Mouse (Mus musculus) brown adipose tissue, adult 24 weeks (tissue): ENCODE measurements around the gene Clic1. TPM values are rescaled to one million over a fixed set of nuclear protein-coding genes. Genes with fewer than 3 reads are reported as not detected.

Source experiments
- H3K27ac ChIP-seq: fragments of 200-500 bp; replicated peaks from 2 replicates; pipeline ENCODE4 v1.5.1; 2012; ENCODE audit warnings: low read depth, mild to moderate bottlenecking, low read length
- H3K4me1 ChIP-seq: fragments of 200-500 bp; 2 replicates; pipeline ENCODE4 v1.6.1; 2012; ENCODE audit warnings: low read length, mixed read lengths; ENCODE audit not compliant: control insufficient read depth, insufficient read depth, insufficient read length
- H3K4me3 ChIP-seq: fragments of 200-500 bp; 2 replicates; pipeline ENCODE4 v1.5.1; 2012; ENCODE audit warnings: low read depth, mild to moderate bottlenecking, low read length, moderate library complexity; ENCODE audit not compliant: insufficient read depth
- polyA plus RNA-seq: library from polyadenylated mRNA; stranded (reverse); fragments of >200 nt; gene quantifications from 2 replicates; pipeline ENCODE4 v1.2.4, GENCODE M21; 2012; ENCODE audit not compliant: missing spikeins, insufficient read depth, insufficient read length

Clic1 gene
- polyA plus RNA-seq, 1 experiment, result 13.6 TPM

- Histone ChIP-seq H3K4me1 (no peaks in the 10 kb centered on the region), H3K27ac (no peak overlapping the region), H3K4me3 (no peak overlapping the region)
These were observed 51.4 kb downstream of the Clic1 start for GRCm38 (mm10) chr17:35101161-35101560.

DNA sequence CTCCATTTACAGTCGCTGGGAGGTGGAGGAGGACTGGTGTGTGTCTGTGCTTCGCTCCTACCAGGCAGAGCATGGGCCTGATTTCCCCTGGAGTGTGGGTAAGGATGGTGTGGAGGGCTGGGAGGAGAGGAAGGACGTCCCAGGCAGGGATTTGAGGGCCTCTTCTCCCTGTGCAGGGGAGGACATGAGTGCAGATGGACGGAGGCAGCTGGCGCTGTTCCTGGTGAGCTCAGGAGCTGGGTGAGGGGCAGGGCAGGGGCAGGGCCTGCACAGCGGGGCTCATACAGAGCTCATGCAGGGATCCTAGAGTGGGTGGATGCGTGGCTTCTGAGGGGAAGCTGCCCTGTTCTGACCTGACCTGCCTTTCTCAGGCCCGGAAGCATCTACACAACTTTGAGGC, 52.5 kb downstream of the Clic1 start:
- Histone ChIP-seq H3K4me3 (no peak overlapping the region), H3K27ac (no peak overlapping the region), H3K4me1 (no peaks in the 10 kb centered on the region)

DNA sequence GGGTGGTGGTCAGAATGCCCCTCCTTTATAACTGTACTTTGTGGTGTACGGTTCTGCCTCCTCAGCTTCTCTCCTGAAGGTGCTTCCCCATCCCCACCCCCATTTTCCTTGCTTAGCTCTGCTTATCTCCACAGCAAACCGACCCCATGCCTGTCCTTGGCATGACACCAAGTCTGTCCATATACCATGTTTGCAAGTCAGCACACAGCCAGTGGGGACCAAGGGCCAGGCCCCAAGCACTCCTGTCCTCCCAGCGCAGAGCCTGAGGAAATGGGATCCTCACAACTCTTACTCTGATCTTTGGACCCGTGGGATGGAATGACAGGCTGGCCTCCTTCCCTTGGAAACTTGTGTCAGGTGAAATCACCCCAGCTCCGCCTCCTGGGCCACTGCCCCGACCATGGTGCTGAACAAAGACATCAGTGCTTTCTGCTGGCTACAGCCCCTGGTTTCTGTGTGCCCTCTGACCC, 53.5 kb downstream of the Clic1 start:
- H3K4me3 ChIP-seq, result no peak overlapping the region
- H3K4me1 ChIP-seq, result no peaks in the 10 kb centered on the region
- H3K27ac ChIP-seq, result no peak overlapping the region

DNA sequence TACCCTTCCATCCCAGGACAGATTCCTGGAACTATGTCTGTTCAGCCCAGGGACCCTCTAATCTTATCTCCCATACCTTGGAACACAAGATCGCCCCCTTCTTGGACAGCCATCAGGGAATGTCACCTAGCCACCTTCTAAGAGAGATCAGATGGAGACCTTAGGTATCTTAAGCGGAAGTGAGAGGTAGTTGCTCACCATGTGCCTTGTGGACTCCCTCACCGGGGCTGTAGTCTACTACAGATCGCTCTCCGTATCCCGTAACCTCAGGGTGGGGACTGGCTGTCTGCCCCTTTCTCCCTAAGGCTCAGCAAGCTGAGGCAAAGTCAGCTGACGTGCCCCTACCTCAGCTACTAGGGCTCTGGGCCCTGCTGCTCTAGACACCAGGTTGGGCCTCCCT, 54.3 kb downstream of the Clic1 start:
- H3K4me3 ChIP-seq, result no peak overlapping the region
- H3K27ac ChIP-seq, result no peak overlapping the region
- no peaks in the 10 kb centered on the region for H3K4me1 ChIP-seq

- Histone ChIP-seq H3K4me3 (no peak overlapping the region), H3K27ac (no peak overlapping the region), H3K4me1 (no peaks in the 10 kb centered on the region)
These were observed 55.0 kb downstream of the Clic1 start for GRCm38 (mm10) chr17:35104754-35105153.

DNA sequence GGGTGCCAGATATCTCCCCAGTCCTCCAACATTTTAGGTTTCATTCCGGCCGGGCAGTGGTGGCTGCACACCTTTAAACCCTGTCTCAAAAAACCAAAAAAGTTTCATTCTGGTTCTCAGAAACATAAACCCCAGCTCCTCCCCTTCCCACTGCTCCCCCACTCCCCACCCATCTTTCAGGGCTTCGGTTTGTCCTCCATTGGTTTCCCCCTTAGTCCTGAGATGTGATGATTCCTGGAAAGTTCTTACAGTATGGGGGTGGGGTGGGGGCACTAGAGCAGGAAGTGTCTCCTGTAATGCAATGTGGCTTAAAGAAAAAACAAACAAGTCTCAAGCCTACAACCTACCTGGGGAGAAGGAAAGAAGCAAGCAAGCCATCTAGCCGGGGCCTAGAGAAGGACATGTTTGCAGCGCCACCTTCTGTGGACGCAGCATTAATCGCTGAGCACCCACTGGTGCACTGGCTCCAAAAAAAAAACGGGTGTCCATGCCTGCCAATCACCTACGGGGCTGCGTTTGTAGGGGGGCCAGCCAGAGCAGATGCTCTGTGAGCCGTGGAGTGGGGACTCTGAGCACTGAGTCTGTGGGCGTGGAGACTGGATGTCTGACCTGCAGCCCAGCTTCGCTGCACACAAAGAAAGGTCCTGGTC, 56.1 kb downstream of the Clic1 start:
- Histone ChIP-seq H3K27ac (no peak overlapping the region), H3K4me1 (no peaks in the 10 kb centered on the region), H3K4me3 (no peak overlapping the region)

GRCm38 (mm10) chr17:35106522-35106921, 56.8 kb downstream of the Clic1 start:
- no peak overlapping the region for H3K4me3 ChIP-seq
- H3K27ac ChIP-seq, result no peak overlapping the region
- no peaks in the 10 kb centered on the region for H3K4me1 ChIP-seq

DNA sequence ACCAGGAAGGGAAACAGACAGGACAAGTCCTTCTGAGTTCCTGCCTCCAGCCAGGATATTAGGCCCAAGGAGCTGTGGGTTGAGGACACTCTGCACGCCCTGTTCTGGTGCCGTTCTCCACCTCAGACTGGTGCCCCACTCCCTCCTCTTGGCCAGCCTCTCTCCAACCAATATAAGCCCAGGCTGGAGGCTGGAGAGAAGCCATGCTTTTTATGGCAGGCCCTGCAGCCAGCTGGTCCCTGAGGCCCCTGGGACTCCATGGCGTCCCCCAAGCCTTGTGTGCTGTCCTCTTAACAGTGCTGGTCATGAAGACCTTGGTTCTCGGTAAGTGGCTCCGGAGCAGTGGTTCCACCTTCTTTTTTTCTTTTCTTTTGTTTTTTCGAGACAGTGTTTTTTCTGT, 58.3 kb downstream of the Clic1 start, which contains the start of gene Ly6g5c:
Ly6g5c (plus strand) TSS at position 183 of the 400 bp plus-strand sequence.
- no peak within 1 kb of the TSS for H3K27ac ChIP-seq
- H3K4me1 ChIP-seq, result no peaks in the 10 kb centered on the region
- no peak within 1 kb of the TSS for H3K4me3 ChIP-seq

Other genes with a start within 250 kb of the Clic1 start
- not detected in 2 replicates for gene Cyp21a1, start 245.4 kb upstream of the Clic1 start, polyA plus RNA-seq
- gene Stk19, start 213.0 kb upstream of the Clic1 start, polyA plus RNA-seq, result 18.5 and 20.3 TPM in 2 replicates
- gene Dxo, start 212.9 kb upstream of the Clic1 start, polyA plus RNA-seq, result 15.3 and 17.2 TPM in 2 replicates
- 15.1 and 24.6 TPM in 2 replicates for gene Skiv2l, start 199.8 kb upstream of the Clic1 start, polyA plus RNA-seq
- 25.0 and 41.5 TPM in 2 replicates for gene Nelfe, start 199.6 kb upstream of the Clic1 start, polyA plus RNA-seq
- 29.3 and 35.1 TPM in 2 replicates for gene Cfb, start 187.4 kb upstream of the Clic1 start, polyA plus RNA-seq
- 3.0 and 3.3 TPM in 2 replicates for gene Zbtb12, start 170.5 kb upstream of the Clic1 start, polyA plus RNA-seq
- not detected in 2 replicates for gene Gm20547, start 167.9 kb upstream of the Clic1 start, polyA plus RNA-seq
- 6.0 and 12.4 TPM in 2 replicates for gene C2, start 151.7 kb upstream of the Clic1 start, polyA plus RNA-seq
- gene Ehmt2, start 151.5 kb upstream of the Clic1 start, polyA plus RNA-seq, result 27.4 and 30.6 TPM in 2 replicates
- gene Slc44a4, start 135.5 kb upstream of the Clic1 start, polyA plus RNA-seq, result not detected in 2 replicates
- gene Neu1, start 118.7 kb upstream of the Clic1 start, polyA plus RNA-seq, result 9.1 and 10.2 TPM in 2 replicates
- gene Hspa1b, start 90.7 kb upstream of the Clic1 start, polyA plus RNA-seq, result 5.2 and 26.8 TPM in 2 replicates
- gene Gm20481, start 80.1 kb upstream of the Clic1 start, polyA plus RNA-seq, result not detected in 2 replicates
- 6.3 and 18.9 TPM in 2 replicates for gene Hspa1a, start 77.8 kb upstream of the Clic1 start, polyA plus RNA-seq
- gene Hspa1l, start 77.3 kb upstream of the Clic1 start, polyA plus RNA-seq, result 0.48 and 0.71 TPM in 2 replicates
- gene Lsm2, start 68.1 kb upstream of the Clic1 start, polyA plus RNA-seq, result 22.4 and 29.8 TPM in 2 replicates
- gene Vars, start 49.0 kb upstream of the Clic1 start, polyA plus RNA-seq, result 12.7 and 14.2 TPM in 2 replicates
- not detected in 2 replicates for gene Vwa7, start 33.4 kb upstream of the Clic1 start, polyA plus RNA-seq
- not detected in 2 replicates for gene Sapcd1, start 21.9 kb upstream of the Clic1 start, polyA plus RNA-seq
- gene Msh5, start 3.2 kb upstream of the Clic1 start, polyA plus RNA-seq, result not detected in 2 replicates
- gene Ddah2, start 9.1 kb downstream of the Clic1 start, polyA plus RNA-seq, result 9.4 and 11.6 TPM in 2 replicates
- not detected in 2 replicates for gene Ly6g6c, start 15.4 kb downstream of the Clic1 start, polyA plus RNA-seq
- not detected in 2 replicates for gene Mpig6b, start 16.2 kb downstream of the Clic1 start, polyA plus RNA-seq
- not detected in 2 replicates for gene Ly6g6e, start 26.9 kb downstream of the Clic1 start, polyA plus RNA-seq
- gene Ly6g6d, start 28.1 kb downstream of the Clic1 start, polyA plus RNA-seq, result 3.0 TPM in 1 of 2 replicates, not detected in the other
- not detected in 2 replicates for gene Ly6g6f, start 35.6 kb downstream of the Clic1 start, polyA plus RNA-seq
- gene Abhd16a, start 39.3 kb downstream of the Clic1 start, polyA plus RNA-seq, result 43.3 and 44.8 TPM in 2 replicates
- gene Ly6g5c, start 58.3 kb downstream of the Clic1 start, polyA plus RNA-seq, result not detected in 2 replicates
- not detected in 2 replicates for gene Ly6g5b, start 65.5 kb downstream of the Clic1 start, polyA plus RNA-seq
- 7.9 and 12.8 TPM in 2 replicates for gene Gpank1, start 71.5 kb downstream of the Clic1 start, polyA plus RNA-seq
- 138 and 147 TPM in 2 replicates for gene Csnk2b, start 72.1 kb downstream of the Clic1 start, polyA plus RNA-seq
- 12.8 and 17.2 TPM in 2 replicates for gene D17H6S53E, start 76.4 kb downstream of the Clic1 start, polyA plus RNA-seq
- not detected in 2 replicates for gene Apom, start 82.1 kb downstream of the Clic1 start, polyA plus RNA-seq
- gene Bag6, start 85.2 kb downstream of the Clic1 start, polyA plus RNA-seq, result 119 and 160 TPM in 2 replicates
- 42.9 and 81.7 TPM in 2 replicates for gene Prrc2a, start 114.9 kb downstream of the Clic1 start, polyA plus RNA-seq
- gene Aif1, start 126.1 kb downstream of the Clic1 start, polyA plus RNA-seq, result 10.5 and 14.3 TPM in 2 replicates
- gene Lst1, start 138.5 kb downstream of the Clic1 start, polyA plus RNA-seq, result 12.2 and 16.4 TPM in 2 replicates
- not detected in 2 replicates for gene Ltb, start 144.5 kb downstream of the Clic1 start, polyA plus RNA-seq
- not detected in 2 replicates for gene Tnf, start 152.0 kb downstream of the Clic1 start, polyA plus RNA-seq
- not detected in 2 replicates for gene Lta, start 155.4 kb downstream of the Clic1 start, polyA plus RNA-seq
- not detected in 2 replicates for gene Gm16181, start 170.9 kb downstream of the Clic1 start, polyA plus RNA-seq
- 2.7 and 4.0 TPM in 2 replicates for gene Atp6v1g2, start 183.7 kb downstream of the Clic1 start, polyA plus RNA-seq
- 5.2 and 6.7 TPM in 2 replicates for gene Nfkbil1, start 185.8 kb downstream of the Clic1 start, polyA plus RNA-seq
- gene Ddx39b, start 191.8 kb downstream of the Clic1 start, polyA plus RNA-seq, result 50.5 and 57.9 TPM in 2 replicates
- 284 and 411 TPM in 2 replicates for gene H2-D1, start 212.8 kb downstream of the Clic1 start, polyA plus RNA-seq